Comparison of ENCODE assay signal across 36 mouse cellular contexts in the genomic region with DNA sequence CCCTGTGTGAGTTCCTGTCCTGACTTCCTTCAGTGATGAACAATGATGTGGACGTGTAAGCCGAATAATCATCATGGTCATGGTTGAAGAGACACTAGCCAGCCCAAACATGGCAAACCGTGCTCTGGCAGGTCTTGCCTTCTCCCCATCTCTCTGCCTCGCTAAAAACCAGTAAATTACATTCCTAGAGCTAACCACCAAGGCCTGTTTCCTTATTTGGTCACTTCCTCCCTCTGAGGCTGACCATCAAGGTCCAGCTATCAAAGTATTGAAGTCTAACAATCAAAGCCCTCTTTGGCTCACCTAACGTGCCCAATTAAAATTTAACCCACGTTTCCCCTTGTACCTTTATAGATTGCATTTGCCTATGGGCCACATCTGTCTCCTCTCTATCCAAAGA. TPM values are rescaled to one million over a fixed set of nuclear protein-coding genes. Genes with fewer than 3 reads are reported as not detected.
DNase-seq lines count a peak whose midpoint lies in the region; ATAC-seq and TF ChIP-seq lines count a peak whose summit lies in the region.
"Had no signal": no experiment of that assay in that cellular context is flagged by ENCODE, and none has a peak within 500 bp of the region (broad histone marks: within the 10 kb centered on the region; RNA-seq: fewer than 3 reads in every experiment).

No protein-coding gene starts in this region.

- CTCF ChIA-PET in Patski (lab: Charles Lee) = interaction anchor here (0.6 to 1.5 kb wide), 2 partner anchors 68 to 77 kb away, joined by 3 read pairs; no protein-coding TSS in a partner anchor

- WGBS in heart, embryonic 11.5 days (ENCODE audit: insufficient replicate concordance) = 63% methylated on average over 6 of the region's 6 CpGs
- 47% methylated on average over 6 of the region's 6 CpGs for WGBS in heart, embryonic 16.5 days

- no peak for TF ChIP-seq CTCF in Patski (IDR thresholded peaks at IDR 0.05)

- H3K4me3 ChIP-seq in heart, embryonic 11.5 days (ENCODE audit: low read depth, low read length) = no peak overlapping the region
- H3K4me3 ChIP-seq in heart, embryonic 16.5 days (ENCODE audit: low read length) = no peak overlapping the region
- H3K4me3 ChIP-seq: embryonic facial prominence, embryonic 13.5 days; forebrain, embryonic 10.5 days; forebrain, embryonic 15.5 days; hindbrain, embryonic 12.5 days; intestine, embryonic 15.5 days; lung, embryonic 15.5 days; midbrain, embryonic 10.5 days; midbrain, embryonic 15.5 days had no signal

- DNase-seq in heart, adult 9 months (ENCODE audit: low spot score in 2 of 2) = no peak
- no peak for DNase-seq in heart, postnatal 10 days
- peak; percentile 10 for DNase-seq in 416B (ENCODE audit: low read depth)
- DNase-seq in Patski (ENCODE audit: low read depth, low spot score) = no peak
- DNase-seq: adrenal gland, postnatal 14 days; cerebellum, adult 18-20 months; cerebellum, postnatal 10 days; gastrocnemius, postnatal 25 days; kidney, adult 2 months; kidney, postnatal 10 days; layer of hippocampus, postnatal 36 days; right cerebral cortex, postnatal 4 days; thymus, adult 2 months; thymus, postnatal 36 days had no signal

- H3K27ac ChIP-seq in heart, embryonic 11.5 days (ENCODE audit: low read depth, low read length) = peak overlapping the region; percentile 95; the same call in 1 of the 2 replicates
- H3K27ac ChIP-seq in heart, embryonic 16.5 days (ENCODE audit: low read length) = peak overlapping the region; percentile 31
- H3K27ac ChIP-seq: embryonic facial prominence, embryonic 13.5 days; forebrain, embryonic 10.5 days; forebrain, embryonic 15.5 days; hindbrain, embryonic 12.5 days; hindbrain, postnatal 0 days; intestine, embryonic 15.5 days; lung, embryonic 15.5 days; midbrain, embryonic 10.5 days; midbrain, embryonic 15.5 days had no signal

- peaks cover 75% of the 10 kb centered on the region for H3K4me1 ChIP-seq in heart, embryonic 11.5 days (ENCODE audit: control insufficient read depth, insufficient read depth, low read length)
- peaks cover 80% of the 10 kb centered on the region for H3K4me1 ChIP-seq in heart, embryonic 16.5 days (ENCODE audit: control insufficient read depth, insufficient read depth, low read length)

- in situ Hi-C loops in Patski (cut with MboI; ENCODE audit: low pct_unique_long_range_greater_than_20kb) = no loop called here

- POLR2A ChIA-PET in Patski (lab: Charles Lee) = no interaction called here

- H3K4me2 ChIP-seq in heart, embryonic 11.5 days = no peak overlapping the region
- H3K4me2 ChIP-seq in heart, embryonic 16.5 days (ENCODE audit: low read depth, low read length) = no peak overlapping the region
- H3K4me2 ChIP-seq: embryonic facial prominence, embryonic 13.5 days; forebrain, embryonic 15.5 days; hindbrain, embryonic 12.5 days; intestine, embryonic 15.5 days; liver, embryonic 11.5 days; lung, embryonic 15.5 days; midbrain, embryonic 15.5 days had no signal

- H3K9ac ChIP-seq in heart, embryonic 11.5 days (ENCODE audit: low read depth, low read length) = no peak overlapping the region
- H3K9ac ChIP-seq in heart, embryonic 16.5 days (ENCODE audit: low read length) = no peak overlapping the region; the same call in 1 of the 2 replicates
- H3K9ac ChIP-seq: embryonic facial prominence, embryonic 13.5 days; forebrain, embryonic 15.5 days; hindbrain, embryonic 12.5 days; intestine, embryonic 15.5 days; lung, embryonic 15.5 days; midbrain, embryonic 15.5 days had no signal

- intact Hi-C loops in heart, postnatal 10 days (cut with DNase I) = no loop called here

- no peaks in the 10 kb centered on the region for H3K27me3 ChIP-seq in heart, embryonic 11.5 days (ENCODE audit: control insufficient read depth, insufficient read depth, low read length)
- no peaks in the 10 kb centered on the region for H3K27me3 ChIP-seq in heart, embryonic 16.5 days (ENCODE audit: control insufficient read depth, insufficient read depth, low read length)
- H3K27me3 ChIP-seq in Patski = no peaks in the 10 kb centered on the region
- H3K27me3 ChIP-seq: CH12.LX; embryonic facial prominence, embryonic 13.5 days; forebrain, embryonic 15.5 days; hindbrain, embryonic 12.5 days; intestine, embryonic 15.5 days; lung, embryonic 15.5 days; midbrain, embryonic 15.5 days had no signal

- 0 out of 2 replicates have a peak, but pooled peaks cover 2% of the 10 kb centered on the region for H3K36me3 ChIP-seq in heart, embryonic 11.5 days (ENCODE audit: control insufficient read depth, insufficient read depth, low read length)
- H3K36me3 ChIP-seq in heart, embryonic 16.5 days (ENCODE audit: control insufficient read depth, insufficient read depth) = no peaks in the 10 kb centered on the region
- H3K36me3 ChIP-seq: embryonic facial prominence, embryonic 13.5 days; forebrain, embryonic 15.5 days; intestine, embryonic 15.5 days; lung, embryonic 15.5 days; midbrain, embryonic 15.5 days had no signal

- H3K9me3 ChIP-seq in heart, embryonic 11.5 days (replicated peaks; ENCODE audit: control insufficient read depth, low read length) = no peaks in the 10 kb centered on the region
- no peaks in the 10 kb centered on the region for H3K9me3 ChIP-seq in heart, embryonic 16.5 days (replicated peaks; ENCODE audit: control insufficient read depth, low read length)
- H3K9me3 ChIP-seq: forebrain, embryonic 15.5 days; hindbrain, embryonic 12.5 days; intestine, embryonic 15.5 days; lung, embryonic 15.5 days; midbrain, embryonic 10.5 days; midbrain, embryonic 15.5 days had no signal

- no peak for ATAC-seq in heart, embryonic 11.5 days (replicated peaks; ENCODE audit: insufficient number of reproducible peaks, low FRiP score, low TSS enrichment)
- ATAC-seq in heart, embryonic 16.5 days (replicated peaks; ENCODE audit: extremely low read depth, insufficient read depth, low FRiP score) = no peak
- peak; percentile 78 for ATAC-seq in Patski
- ATAC-seq: forebrain, embryonic 15.5 days; hindbrain, postnatal 0 days; intestine, embryonic 15.5 days; midbrain, embryonic 15.5 days had no signal

RNA-seq across cellular contexts. Expression of gene Mmp15, which starts 10.2 kb away (rescaled TPM):
- 38.1 and 43.1 TPM in 2 replicates for polyA plus RNA-seq in heart, embryonic 11.5 days (2014; fragmentation: Nextera tagmentation; extraction: Ambion mirVana)
- 30.1 and 39.4 TPM in 2 replicates for polyA plus RNA-seq in heart, embryonic 16.5 days (2015; fragmentation: Nextera tagmentation; extraction: Ambion mirVana)
- 100 to 1,000 TPM; 113 to 155 TPM for total RNA-seq in heart, postnatal 10 days (2021)
- polyA plus RNA-seq in Patski (2021) = 8.1 TPM

RNA-seq across cellular contexts. Expression of gene Usb1, which starts 30.2 kb away (rescaled TPM):
- 26.3 and 27.2 TPM in 2 replicates for polyA plus RNA-seq in heart, embryonic 11.5 days (2014; fragmentation: Nextera tagmentation; extraction: Ambion mirVana)
- polyA plus RNA-seq in heart, embryonic 16.5 days (2015; fragmentation: Nextera tagmentation; extraction: Ambion mirVana) = 32.4 and 32.8 TPM in 2 replicates
- 10 to 100 TPM; 17.2 to 23.9 TPM for total RNA-seq in heart, postnatal 10 days (2021)
- 37.8 TPM for polyA plus RNA-seq in Patski (2021)

RNA-seq across cellular contexts. Expression of gene Zfp319, which starts 30.5 kb away (rescaled TPM):
- 4.4 and 5.9 TPM in 2 replicates for polyA plus RNA-seq in heart, embryonic 11.5 days (2014; fragmentation: Nextera tagmentation; extraction: Ambion mirVana)
- polyA plus RNA-seq in heart, embryonic 16.5 days (2015; fragmentation: Nextera tagmentation; extraction: Ambion mirVana) = 6.4 and 6.6 TPM in 2 replicates
- total RNA-seq in heart, postnatal 10 days (2021) = 10 to 100 TPM; 12.2 to 13.9 TPM
- 12.3 TPM for polyA plus RNA-seq in Patski (2021)

RNA-seq across cellular contexts. Expression of gene Tepp, which starts 51.9 kb away (rescaled TPM):
- not detected in 2 replicates for polyA plus RNA-seq in heart, embryonic 11.5 days (2014; fragmentation: Nextera tagmentation; extraction: Ambion mirVana)
- polyA plus RNA-seq in heart, embryonic 16.5 days (2015; fragmentation: Nextera tagmentation; extraction: Ambion mirVana) = 0.74 TPM in 1 of 2 replicates, not detected in the other
- total RNA-seq in heart, postnatal 10 days (2021) = not detected
- not detected for polyA plus RNA-seq in Patski (2021)
- total RNA-seq: adrenal gland, postnatal 14 days; CH12.LX; common myeloid progenitor, adult 5-6 weeks; gastrocnemius, adult 18-20 months; gastrocnemius, postnatal 25 days; hindbrain, postnatal 0 days; layer of hippocampus, postnatal 36 days; megakaryocyte progenitor cell, adult 5-6 weeks; neutrophil, adult 5-6 weeks had no signal
- polyA plus RNA-seq: C2C12; forebrain, embryonic 10.5 days; hindbrain, embryonic 12.5 days; intestine, embryonic 15.5 days; large intestine, adult 2 months; liver, embryonic 11.5 days; liver, embryonic 16.5 days; midbrain, embryonic 10.5 days; neural tube, embryonic 11.5 days had no signal

RNA-seq across cellular contexts. Expression of gene Cngb1, which starts 55.9 kb away (rescaled TPM):
- 0.82 TPM in 1 of 2 replicates, not detected in the other for polyA plus RNA-seq in heart, embryonic 11.5 days (2014; fragmentation: Nextera tagmentation; extraction: Ambion mirVana)
- polyA plus RNA-seq in heart, embryonic 16.5 days (2015; fragmentation: Nextera tagmentation; extraction: Ambion mirVana) = 0.66 and 1.3 TPM in 2 replicates
- 1 to 10 TPM; 1.5 to 3.2 TPM for total RNA-seq in heart, postnatal 10 days (2021)
- 0.15 TPM for polyA plus RNA-seq in Patski (2021)
- total RNA-seq: CH12.LX had no signal
- polyA plus RNA-seq: limb, embryonic 11.5 days; midbrain, embryonic 10.5 days had no signal
